Mouse (Mus musculus) naive thymus-derived CD4-positive, alpha-beta T cell, adult 2 months (primary cell): ENCODE measurements around the gene Rtel1.

Source experiments
- DNase-seq: peaks from one replicate; pipeline ENCODE4 v3.0.0-alpha.2; 2011; ENCODE audit warnings: low read depth

Gene Rtel1

GRCm38 (mm10) chr2:181390136-181390870 lies 70.8 kb downstream of the Rtel1 start:
- DNase-seq: no peak

GRCm38 (mm10) chr2:181391022-181391421 lies 71.5 kb downstream of the Rtel1 start:
- no peak for DNase-seq

GRCm38 (mm10) chr2:181391541-181391940 lies 72.0 kb downstream of the Rtel1 start:
- DNase-seq: no peak

- DNase-seq: peak; percentile 88
Measured at GRCm38 (mm10) chr2:181392600-181393213, 73.2 kb downstream of the Rtel1 start.

- DNase-seq: no peak
Measured at GRCm38 (mm10) chr2:181394086-181394485, 74.5 kb downstream of the Rtel1 start.

GRCm38 (mm10) chr2:181397207-181397761 lies 77.7 kb downstream of the Rtel1 start:
- DNase-seq: no peak

GRCm38 (mm10) chr2:181401497-181401896 lies 82.0 kb downstream of the Rtel1 start:
- DNase-seq: no peak

- DNase-seq: no peak
Measured at GRCm38 (mm10) chr2:181403722-181404121, 84.2 kb downstream of the Rtel1 start.
